Mouse (Mus musculus): Measurements from ENCODE around the gene Arhgef7. TPM values are rescaled to one million over a fixed set of nuclear protein-coding genes. Genes with fewer than 3 reads are reported as not detected.
A peak's percentile ranks its signal among the peaks of the same experiment; 100 is the strongest.

Arhgef7 gene
- polyA plus RNA-seq, 1 experiment from 2014 or later, result 77.3 TPM

- H3K4me1 ChIP-seq (replicated peaks; ENCODE audit: control insufficient read depth, insufficient read depth, low read length), result peaks cover 15% of the 10 kb centered on the region
- 95% methylated on average over 6 of the region's 6 CpGs for WGBS
- no peak overlapping the region for H3K9ac ChIP-seq (replicated peaks; ENCODE audit: low read depth, low read length)
- H3K27ac ChIP-seq (ENCODE audit: low read length), result no peak overlapping the region
- no peak for ATAC-seq
- H3K36me3 ChIP-seq (ENCODE audit: control insufficient read depth, insufficient read depth), result peaks cover 20% of the 10 kb centered on the region
- H3K4me3 ChIP-seq (replicated peaks; ENCODE audit: low read length), result no peak overlapping the region
- no peak overlapping the region for H3K4me2 ChIP-seq (ENCODE audit: low read length)
- H3K27me3 ChIP-seq (replicated peaks; ENCODE audit: control insufficient read depth, insufficient read depth, low read length), result no peaks in the 10 kb centered on the region
- no peaks in the 10 kb centered on the region for H3K9me3 ChIP-seq (ENCODE audit: control insufficient read depth, low read length)
Observed at GRCm38 (mm10) chr8:11782607-11783006, 55.1 kb downstream of the Arhgef7 start.

- Histone ChIP-seq H3K27me3 (replicated peaks; ENCODE audit: control insufficient read depth, insufficient read depth, low read length) (no peaks in the 10 kb centered on the region), H3K4me2 (ENCODE audit: low read length) (no peak overlapping the region), H3K9ac (replicated peaks; ENCODE audit: low read depth, low read length) (no peak overlapping the region), H3K36me3 (ENCODE audit: control insufficient read depth, insufficient read depth) (peaks cover 20% of the 10 kb centered on the region), H3K9me3 (ENCODE audit: control insufficient read depth, low read length) (no peaks in the 10 kb centered on the region), H3K4me1 (replicated peaks; ENCODE audit: control insufficient read depth, insufficient read depth, low read length) (peaks cover 12% of the 10 kb centered on the region), H3K4me3 (replicated peaks; ENCODE audit: low read length) (no peak overlapping the region), H3K27ac (ENCODE audit: low read length) (no peak overlapping the region)
- WGBS, result 89% methylated on average over 7 of the region's 7 CpGs
- no peak for ATAC-seq
Observed at GRCm38 (mm10) chr8:11783861-11784594, 56.5 kb downstream of the Arhgef7 start.

GRCm38 (mm10) chr8:11785121-11785520, 57.6 kb downstream of the Arhgef7 start:
- Histone ChIP-seq H3K9me3 (ENCODE audit: control insufficient read depth, low read length) (no peaks in the 10 kb centered on the region), H3K4me1 (replicated peaks; ENCODE audit: control insufficient read depth, insufficient read depth, low read length) (peaks cover 6% of the 10 kb centered on the region), H3K4me2 (ENCODE audit: low read length) (no peak overlapping the region), H3K4me3 (replicated peaks; ENCODE audit: low read length) (no peak overlapping the region), H3K9ac (replicated peaks; ENCODE audit: low read depth, low read length) (no peak overlapping the region), H3K27me3 (replicated peaks; ENCODE audit: control insufficient read depth, insufficient read depth, low read length) (no peaks in the 10 kb centered on the region), H3K27ac (ENCODE audit: low read length) (no peak overlapping the region), H3K36me3 (ENCODE audit: control insufficient read depth, insufficient read depth) (peaks cover 20% of the 10 kb centered on the region)
- 0 out of 2 replicates have a peak, but pooled peaks have one; percentile 22 for ATAC-seq
- WGBS, result 40% methylated on average over 4 of the region's 4 CpGs

GRCm38 (mm10) chr8:11785539-11786046, 58.1 kb downstream of the Arhgef7 start:
- Histone ChIP-seq H3K4me2 (ENCODE audit: low read length) (no peak overlapping the region), H3K27me3 (replicated peaks; ENCODE audit: control insufficient read depth, insufficient read depth, low read length) (no peaks in the 10 kb centered on the region), H3K27ac (ENCODE audit: low read length) (no peak overlapping the region), H3K9me3 (ENCODE audit: control insufficient read depth, low read length) (no peaks in the 10 kb centered on the region), H3K36me3 (ENCODE audit: control insufficient read depth, insufficient read depth) (peaks cover 20% of the 10 kb centered on the region), H3K9ac (replicated peaks; ENCODE audit: low read depth, low read length) (no peak overlapping the region), H3K4me3 (replicated peaks; ENCODE audit: low read length) (no peak overlapping the region), H3K4me1 (replicated peaks; ENCODE audit: control insufficient read depth, insufficient read depth, low read length) (peaks cover 3% of the 10 kb centered on the region)
- ATAC-seq, result no peak
- WGBS, result 88% methylated on average over 9 of the region's 9 CpGs

GRCm38 (mm10) chr8:11788252-11788651, 60.7 kb downstream of the Arhgef7 start:
- Histone ChIP-seq H3K4me1 (replicated peaks; ENCODE audit: control insufficient read depth, insufficient read depth, low read length) (peaks cover 3% of the 10 kb centered on the region; the same call in 1 of the 2 replicates), H3K4me2 (ENCODE audit: low read length) (no peak overlapping the region), H3K4me3 (replicated peaks; ENCODE audit: low read length) (no peak overlapping the region), H3K36me3 (ENCODE audit: control insufficient read depth, insufficient read depth) (peaks cover 19% of the 10 kb centered on the region), H3K9ac (replicated peaks; ENCODE audit: low read depth, low read length) (no peak overlapping the region), H3K27me3 (replicated peaks; ENCODE audit: control insufficient read depth, insufficient read depth, low read length) (no peaks in the 10 kb centered on the region), H3K27ac (ENCODE audit: low read length) (no peak overlapping the region), H3K9me3 (ENCODE audit: control insufficient read depth, low read length) (no peaks in the 10 kb centered on the region)
- no peak for ATAC-seq
- 64% methylated on average over 8 of the region's 8 CpGs for WGBS

- H3K4me2 ChIP-seq (ENCODE audit: low read length), result no peak overlapping the region
- no peaks in the 10 kb centered on the region for H3K9me3 ChIP-seq (ENCODE audit: control insufficient read depth, low read length)
- H3K9ac ChIP-seq (replicated peaks; ENCODE audit: low read depth, low read length), result no peak overlapping the region
- peaks cover 20% of the 10 kb centered on the region for H3K36me3 ChIP-seq (ENCODE audit: control insufficient read depth, insufficient read depth)
- no peaks in the 10 kb centered on the region for H3K27me3 ChIP-seq (replicated peaks; ENCODE audit: control insufficient read depth, insufficient read depth, low read length)
- 91% methylated on average over 5 of the region's 5 CpGs for WGBS
- no peak for ATAC-seq
- no peak overlapping the region for H3K4me3 ChIP-seq (replicated peaks; ENCODE audit: low read length)
- H3K4me1 ChIP-seq (replicated peaks; ENCODE audit: control insufficient read depth, insufficient read depth, low read length), result no peaks in the 10 kb centered on the region
- no peak overlapping the region for H3K27ac ChIP-seq (ENCODE audit: low read length)
Observed at GRCm38 (mm10) chr8:11789168-11789567, 61.6 kb downstream of the Arhgef7 start.

GRCm38 (mm10) chr8:11794956-11795355, 67.4 kb downstream of the Arhgef7 start:
- no peaks in the 10 kb centered on the region for H3K9me3 ChIP-seq (ENCODE audit: control insufficient read depth, low read length)
- no peak overlapping the region for H3K4me3 ChIP-seq (replicated peaks; ENCODE audit: low read length)
- no peak overlapping the region for H3K27ac ChIP-seq (ENCODE audit: low read length)
- no peak overlapping the region for H3K9ac ChIP-seq (replicated peaks; ENCODE audit: low read depth, low read length)
- H3K4me1 ChIP-seq (replicated peaks; ENCODE audit: control insufficient read depth, insufficient read depth, low read length), result peaks cover 14% of the 10 kb centered on the region
- H3K4me2 ChIP-seq (ENCODE audit: low read length), result no peak overlapping the region
- H3K27me3 ChIP-seq (replicated peaks; ENCODE audit: control insufficient read depth, insufficient read depth, low read length), result no peaks in the 10 kb centered on the region
- no peak for ATAC-seq
- peaks cover 10% of the 10 kb centered on the region; the same call in 1 of the 2 replicates for H3K36me3 ChIP-seq (ENCODE audit: control insufficient read depth, insufficient read depth)

- Histone ChIP-seq H3K4me3 (replicated peaks; ENCODE audit: low read length) (no peak overlapping the region), H3K27ac (ENCODE audit: low read length) (no peak overlapping the region), H3K9ac (replicated peaks; ENCODE audit: low read depth, low read length) (no peak overlapping the region), H3K36me3 (ENCODE audit: control insufficient read depth, insufficient read depth) (peaks cover 10% of the 10 kb centered on the region; the same call in 1 of the 2 replicates), H3K4me1 (replicated peaks; ENCODE audit: control insufficient read depth, insufficient read depth, low read length) (peaks cover 14% of the 10 kb centered on the region), H3K4me2 (ENCODE audit: low read length) (no peak overlapping the region), H3K27me3 (replicated peaks; ENCODE audit: control insufficient read depth, insufficient read depth, low read length) (no peaks in the 10 kb centered on the region), H3K9me3 (ENCODE audit: control insufficient read depth, low read length) (no peaks in the 10 kb centered on the region)
- 85% methylated on average over 8 of the region's 8 CpGs for WGBS
- no peak for ATAC-seq
Observed at GRCm38 (mm10) chr8:11797128-11797527, 69.6 kb downstream of the Arhgef7 start.

- ATAC-seq, result peak; percentile 42; the same call in 1 of the 2 replicates
- Histone ChIP-seq H3K4me3 (replicated peaks; ENCODE audit: low read length) (no peak overlapping the region), H3K4me2 (ENCODE audit: low read length) (no peak overlapping the region), H3K27ac (ENCODE audit: low read length) (0 out of 2 replicates have a peak overlapping the region, but pooled peaks have one; percentile 9), H3K27me3 (replicated peaks; ENCODE audit: control insufficient read depth, insufficient read depth, low read length) (no peaks in the 10 kb centered on the region), H3K4me1 (replicated peaks; ENCODE audit: control insufficient read depth, insufficient read depth, low read length) (peaks cover 14% of the 10 kb centered on the region), H3K9me3 (ENCODE audit: control insufficient read depth, low read length) (no peaks in the 10 kb centered on the region), H3K9ac (replicated peaks; ENCODE audit: low read depth, low read length) (no peak overlapping the region), H3K36me3 (ENCODE audit: control insufficient read depth, insufficient read depth) (peaks cover 4% of the 10 kb centered on the region; the same call in 1 of the 2 replicates)
- 73% methylated on average over 14 of the region's 14 CpGs for WGBS
Observed at GRCm38 (mm10) chr8:11797729-11798479, 70.4 kb downstream of the Arhgef7 start.
